Mouse (Mus musculus): ENCODE data around the gene Snx13. TPM values are rescaled to one million over a fixed set of nuclear protein-coding genes. Genes with fewer than 3 reads are reported as not detected.
A peak's percentile ranks its signal among the peaks of the same experiment; 100 is the strongest.

Snx13 gene
- polyA plus RNA-seq, 1 experiment from 2014 or later: 16.1 TPM

- H3K27ac ChIP-seq (replicated peaks): no peak overlapping the region
- H3K36me3 ChIP-seq (replicated peaks): no peaks in the 10 kb centered on the region
- H3K27me3 ChIP-seq (replicated peaks; ENCODE audit: low read depth, poor library complexity, severe bottlenecking): no peaks in the 10 kb centered on the region
- no peaks in the 10 kb centered on the region for H3K9me3 ChIP-seq
- no peaks in the 10 kb centered on the region for H3K4me1 ChIP-seq
- no peak overlapping the region for H3K4me3 ChIP-seq
- WGBS: 86% methylated on average over 9 of the region's 9 CpGs
- DNase-seq (ENCODE audit: low spot score): no peak
Measured at GRCm38 (mm10) chr12:35021285-35021684, 25.7 kb upstream of the Snx13 start.

- no peaks in the 10 kb centered on the region for H3K27me3 ChIP-seq (replicated peaks; ENCODE audit: low read depth, poor library complexity, severe bottlenecking)
- no peak overlapping the region for H3K4me3 ChIP-seq
- no peaks in the 10 kb centered on the region for H3K9me3 ChIP-seq
- H3K4me1 ChIP-seq: no peaks in the 10 kb centered on the region
- WGBS: 51% methylated on average over 10 of the region's 10 CpGs
- DNase-seq (ENCODE audit: low spot score): no peak
- H3K36me3 ChIP-seq (replicated peaks): no peaks in the 10 kb centered on the region
- no peak overlapping the region for H3K27ac ChIP-seq (replicated peaks)
Measured at GRCm38 (mm10) chr12:35022066-35022465, 24.9 kb upstream of the Snx13 start.

GRCm38 (mm10) chr12:35025916-35026432, 21.0 kb upstream of the Snx13 start:
- H3K27ac ChIP-seq (replicated peaks): no peak overlapping the region
- 78% methylated on average over 4 of the region's 4 CpGs for WGBS

GRCm38 (mm10) chr12:35027533-35027932, 19.5 kb upstream of the Snx13 start:
- no peak for DNase-seq (ENCODE audit: low spot score)
- no peak overlapping the region for H3K27ac ChIP-seq (replicated peaks)
- H3K36me3 ChIP-seq (replicated peaks): no peaks in the 10 kb centered on the region
- no peaks in the 10 kb centered on the region for H3K9me3 ChIP-seq
- H3K27me3 ChIP-seq (replicated peaks; ENCODE audit: low read depth, poor library complexity, severe bottlenecking): no peaks in the 10 kb centered on the region
- 75% methylated on average over 1 of the region's 1 CpGs for WGBS
- no peak overlapping the region for H3K4me3 ChIP-seq
- H3K4me1 ChIP-seq: no peaks in the 10 kb centered on the region

More at GRCm38 (mm10) chr12:35025916-35026432, 21.0 kb upstream of the Snx13 start:
- no peak for DNase-seq (ENCODE audit: low spot score)
- no peak overlapping the region for H3K4me3 ChIP-seq
- no peaks in the 10 kb centered on the region for H3K9me3 ChIP-seq
- H3K36me3 ChIP-seq (replicated peaks): no peaks in the 10 kb centered on the region
- no peaks in the 10 kb centered on the region for H3K4me1 ChIP-seq
- no peaks in the 10 kb centered on the region for H3K27me3 ChIP-seq (replicated peaks; ENCODE audit: low read depth, poor library complexity, severe bottlenecking)

GRCm38 (mm10) chr12:35038668-35039570, 8.1 kb upstream of the Snx13 start:
- no peaks in the 10 kb centered on the region for H3K4me1 ChIP-seq
- H3K27ac ChIP-seq (replicated peaks): no peak overlapping the region
- 34% methylated on average over 14 of the region's 14 CpGs for WGBS
- DNase-seq (ENCODE audit: low spot score): no peak
- no peaks in the 10 kb centered on the region for H3K36me3 ChIP-seq (replicated peaks)
- no peak overlapping the region for H3K4me3 ChIP-seq
- no peaks in the 10 kb centered on the region for H3K9me3 ChIP-seq
- H3K27me3 ChIP-seq (replicated peaks; ENCODE audit: low read depth, poor library complexity, severe bottlenecking): no peaks in the 10 kb centered on the region; the same call in 1 of the 2 replicates

GRCm38 (mm10) chr12:35039571-35039936, 7.4 kb upstream of the Snx13 start:
- WGBS: 85% methylated on average over 5 of the region's 5 CpGs

GRCm38 (mm10) chr12:35041964-35042363, 5.0 kb upstream of the Snx13 start:
- Histone ChIP-seq H3K36me3 (replicated peaks) (no peaks in the 10 kb centered on the region), H3K4me3 (no peak overlapping the region), H3K9me3 (no peaks in the 10 kb centered on the region), H3K27ac (replicated peaks) (no peak overlapping the region), H3K27me3 (replicated peaks; ENCODE audit: low read depth, poor library complexity, severe bottlenecking) (no peaks in the 10 kb centered on the region; the same call in 1 of the 2 replicates), H3K4me1 (peaks cover 3% of the 10 kb centered on the region; the same call in 1 of the 2 replicates)
- WGBS: 81% methylated on average over 8 of the region's 8 CpGs
- no peak for DNase-seq (ENCODE audit: low spot score)

More at GRCm38 (mm10) chr12:35039571-35039936, 7.4 kb upstream of the Snx13 start:
- Histone ChIP-seq H3K4me3 (no peak overlapping the region), H3K27me3 (replicated peaks; ENCODE audit: low read depth, poor library complexity, severe bottlenecking) (no peaks in the 10 kb centered on the region; the same call in 1 of the 2 replicates), H3K9me3 (no peaks in the 10 kb centered on the region), H3K27ac (replicated peaks) (no peak overlapping the region), H3K36me3 (replicated peaks) (no peaks in the 10 kb centered on the region), H3K4me1 (no peaks in the 10 kb centered on the region)
- no peak for DNase-seq (ENCODE audit: low spot score)

- Histone ChIP-seq H3K4me1 (peaks cover 15% of the 10 kb centered on the region), H3K36me3 (replicated peaks) (no peaks in the 10 kb centered on the region), H3K4me3 (peak overlapping the region; percentile 98), H3K27me3 (replicated peaks; ENCODE audit: low read depth, poor library complexity, severe bottlenecking) (no peaks in the 10 kb centered on the region), H3K9me3 (no peaks in the 10 kb centered on the region), H3K27ac (replicated peaks) (peak overlapping the region; percentile 97)
- WGBS: 2% methylated on average over 36 of the region's 36 CpGs
- DNase-seq (ENCODE audit: low spot score): no peak
Measured at GRCm38 (mm10) chr12:35046310-35046998, 532 bp upstream of the Snx13 start.

- no peaks in the 10 kb centered on the region for H3K27me3 ChIP-seq (replicated peaks; ENCODE audit: low read depth, poor library complexity, severe bottlenecking)
- WGBS: under 1% methylated on average over 65 of the region's 65 CpGs
- H3K9me3 ChIP-seq: no peaks in the 10 kb centered on the region
- no peaks in the 10 kb centered on the region for H3K36me3 ChIP-seq (replicated peaks)
- DNase-seq (ENCODE audit: low spot score): peak; percentile 67
- peaks cover 15% of the 10 kb centered on the region for H3K4me1 ChIP-seq
- peak overlapping the region; percentile 97 for H3K27ac ChIP-seq (replicated peaks)
- H3K4me3 ChIP-seq: peak overlapping the region; percentile 98
Measured at GRCm38 (mm10) chr12:35047320-35048225, 587 bp downstream of the Snx13 start.

GRCm38 (mm10) chr12:35048891-35049290, 1.9 kb downstream of the Snx13 start:
- H3K9me3 ChIP-seq: no peaks in the 10 kb centered on the region
- H3K36me3 ChIP-seq (replicated peaks): no peaks in the 10 kb centered on the region
- no peak overlapping the region for H3K4me3 ChIP-seq
- H3K4me1 ChIP-seq: peaks cover 15% of the 10 kb centered on the region
- H3K27me3 ChIP-seq (replicated peaks; ENCODE audit: low read depth, poor library complexity, severe bottlenecking): no peaks in the 10 kb centered on the region
- H3K27ac ChIP-seq (replicated peaks): no peak overlapping the region
- no peak for DNase-seq (ENCODE audit: low spot score)
- 89% methylated on average over 3 of the region's 3 CpGs for WGBS

GRCm38 (mm10) chr12:35050501-35050900, 3.5 kb downstream of the Snx13 start:
- H3K27me3 ChIP-seq (replicated peaks; ENCODE audit: low read depth, poor library complexity, severe bottlenecking): no peaks in the 10 kb centered on the region
- 80% methylated on average over 3 of the region's 3 CpGs for WGBS

More at GRCm38 (mm10) chr12:35050501-35050900, 3.5 kb downstream of the Snx13 start:
- Histone ChIP-seq H3K9me3 (no peaks in the 10 kb centered on the region), H3K36me3 (replicated peaks) (no peaks in the 10 kb centered on the region), H3K27ac (replicated peaks) (no peak overlapping the region), H3K4me3 (no peak overlapping the region), H3K4me1 (peaks cover 15% of the 10 kb centered on the region)
- no peak for DNase-seq (ENCODE audit: low spot score)

Data from embryonic facial prominence, embryonic 10.5 days (tissue).